Mouse (Mus musculus) cerebellum, adult 11 months (tissue): ENCODE data around the gene Gm42906.

Experiments
- DNase-seq: peaks from one replicate; pipeline ENCODE4 v3.0.0; 2022

Gm42906 gene

DNA sequence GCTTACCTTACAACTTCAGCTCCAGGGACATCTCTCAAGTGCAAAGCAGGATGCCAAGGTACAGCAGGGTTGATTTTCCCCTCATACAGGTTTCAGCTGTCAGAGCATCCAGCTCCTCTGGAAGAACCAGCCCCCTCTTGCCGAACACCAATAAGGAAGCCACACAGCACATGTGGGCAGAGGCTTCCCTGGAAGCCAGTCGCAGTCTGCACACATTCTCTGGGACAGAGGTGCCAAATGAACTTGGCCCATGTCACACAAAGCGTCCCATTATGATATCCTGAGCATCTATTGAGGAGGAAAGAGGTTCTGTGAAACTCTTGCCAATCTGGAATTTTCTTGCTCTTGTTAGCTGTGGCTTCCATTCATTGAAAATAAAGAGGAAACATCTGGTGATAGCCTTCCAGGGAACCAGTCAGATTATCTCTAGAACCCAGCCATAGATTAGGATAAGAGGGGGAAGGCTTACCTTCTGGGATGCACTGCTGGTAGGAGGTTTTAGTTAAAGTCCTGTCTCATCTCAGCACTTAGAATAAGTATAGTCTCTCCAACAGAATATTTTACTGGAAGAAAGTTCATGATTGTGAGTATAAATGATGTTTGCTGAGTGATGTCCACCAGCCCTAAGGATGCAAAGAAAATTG lies at the start of gene Gm42906:
Gm42906 (minus strand) TSS at position 51 of the 644 bp plus-strand sequence.
- DNase-seq, result no peak

DNA sequence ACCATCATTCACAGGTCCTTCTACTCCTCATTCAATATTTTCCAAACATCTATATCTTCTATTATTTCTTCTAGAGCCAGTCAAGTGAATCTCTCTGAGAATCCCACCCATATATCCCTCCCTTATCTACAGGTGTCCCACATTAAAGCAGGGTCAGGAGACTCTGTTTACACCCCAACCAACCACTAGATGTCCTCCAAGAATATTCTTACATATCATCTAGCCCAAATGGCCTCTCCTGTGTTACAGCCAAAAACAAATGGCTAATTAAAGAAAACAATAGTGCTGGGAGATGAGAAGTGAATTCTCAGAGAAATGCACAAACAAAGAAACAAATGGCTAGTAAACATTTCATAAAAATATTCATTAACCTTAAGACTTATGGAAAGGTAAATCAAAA lies 17.7 kb upstream of the Gm42906 start:
- no peak for DNase-seq

DNA sequence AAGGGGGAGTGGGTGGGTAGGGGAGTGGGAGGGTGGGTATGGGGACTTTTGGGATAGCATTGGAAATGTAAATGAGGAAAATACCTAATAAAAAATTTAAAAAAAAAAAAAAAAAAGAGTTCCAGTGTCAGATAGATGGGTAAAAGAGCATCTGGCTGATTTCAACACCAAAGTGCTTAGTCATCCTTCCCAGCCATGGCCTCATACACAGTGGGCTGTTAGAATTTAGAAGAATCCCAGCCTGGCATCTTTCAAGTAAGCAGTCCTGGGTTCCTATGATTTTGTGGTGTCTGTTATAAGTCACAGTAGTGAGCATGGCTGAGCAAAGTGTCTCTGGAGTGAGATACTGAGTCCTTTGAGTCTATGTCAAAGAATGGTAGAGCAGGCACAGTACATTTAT lies 7.1 kb upstream of the Gm42906 start:
- no peak for DNase-seq

DNA sequence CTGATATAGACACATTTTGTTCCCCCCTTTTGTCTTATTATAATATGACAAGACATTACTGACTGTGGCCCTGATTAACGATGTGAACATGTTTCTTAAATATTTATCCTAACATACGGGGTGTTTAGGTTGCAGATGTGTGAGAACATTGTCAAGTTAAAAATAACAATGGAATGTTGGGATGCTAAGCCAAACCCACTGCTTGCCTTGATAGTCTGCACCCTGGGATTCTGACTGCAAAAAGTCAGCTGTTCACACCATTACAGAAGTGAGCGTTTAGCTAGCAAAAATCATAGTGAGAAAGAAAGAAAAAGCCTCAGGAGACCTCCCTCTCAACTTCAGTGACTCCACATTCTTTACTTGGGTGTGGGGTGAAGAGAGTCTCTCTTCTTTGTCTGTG lies 1.5 kb downstream of the Gm42906 start:
- DNase-seq, result no peak

DNA sequence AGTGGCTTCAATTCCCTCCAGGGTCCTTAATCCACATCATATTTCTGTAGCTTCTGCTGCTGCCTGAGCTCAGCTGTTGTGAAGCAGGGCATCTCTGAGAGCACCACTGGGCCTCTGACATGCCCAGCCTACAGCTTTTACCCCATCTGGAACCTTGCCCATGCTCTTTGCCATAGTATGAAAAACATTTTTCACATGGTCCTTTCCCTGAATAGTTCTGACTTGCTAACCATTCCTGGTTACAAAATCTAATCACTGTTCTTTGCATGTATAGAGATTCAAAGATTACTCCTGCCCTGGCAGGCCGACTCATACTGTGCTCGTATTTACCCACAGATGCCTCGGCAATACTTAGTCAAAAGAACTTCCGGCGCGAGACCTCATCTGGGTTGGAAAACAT lies 5.3 kb downstream of the Gm42906 start:
- DNase-seq, result no peak

DNA sequence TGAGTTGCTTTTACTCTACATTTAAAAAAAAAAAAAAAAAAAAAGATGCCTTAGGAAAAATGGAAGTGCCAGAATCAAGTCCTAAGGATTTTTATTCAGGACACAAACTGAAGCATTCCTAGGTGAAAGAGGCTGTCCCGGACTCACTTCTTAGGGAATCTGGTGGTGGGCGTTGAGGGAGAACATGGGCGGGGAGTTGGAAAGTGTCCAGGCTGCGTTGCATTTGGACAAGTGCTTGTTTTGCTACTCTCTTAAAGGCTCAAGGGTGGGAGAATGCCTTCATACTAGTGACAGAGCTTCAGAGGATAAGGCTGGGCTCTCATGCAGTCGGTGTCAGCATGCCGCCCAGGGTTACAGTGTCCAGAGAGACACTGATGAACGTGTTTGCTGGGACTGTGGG lies 6.1 kb downstream of the Gm42906 start:
- no peak for DNase-seq

DNA sequence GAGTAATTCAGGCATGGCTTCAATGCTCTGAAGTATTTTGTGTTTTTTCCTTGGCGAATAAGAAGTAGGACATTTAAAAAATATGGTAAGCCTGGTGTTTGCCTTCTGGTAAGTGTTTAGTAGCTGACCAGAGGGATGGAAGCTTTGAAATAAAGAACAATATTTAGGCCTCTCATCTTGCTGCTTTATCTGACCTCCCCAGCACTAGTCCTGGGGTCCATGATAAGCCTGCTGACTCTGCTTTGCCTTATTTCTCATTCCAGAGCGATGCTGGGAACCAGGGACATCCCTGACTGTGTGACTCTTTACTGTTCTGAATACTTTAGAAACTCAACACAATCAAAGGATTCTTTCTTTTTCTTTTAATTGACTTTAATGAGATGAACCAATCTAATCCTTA lies 9.4 kb downstream of the Gm42906 start:
- no peak for DNase-seq

DNA sequence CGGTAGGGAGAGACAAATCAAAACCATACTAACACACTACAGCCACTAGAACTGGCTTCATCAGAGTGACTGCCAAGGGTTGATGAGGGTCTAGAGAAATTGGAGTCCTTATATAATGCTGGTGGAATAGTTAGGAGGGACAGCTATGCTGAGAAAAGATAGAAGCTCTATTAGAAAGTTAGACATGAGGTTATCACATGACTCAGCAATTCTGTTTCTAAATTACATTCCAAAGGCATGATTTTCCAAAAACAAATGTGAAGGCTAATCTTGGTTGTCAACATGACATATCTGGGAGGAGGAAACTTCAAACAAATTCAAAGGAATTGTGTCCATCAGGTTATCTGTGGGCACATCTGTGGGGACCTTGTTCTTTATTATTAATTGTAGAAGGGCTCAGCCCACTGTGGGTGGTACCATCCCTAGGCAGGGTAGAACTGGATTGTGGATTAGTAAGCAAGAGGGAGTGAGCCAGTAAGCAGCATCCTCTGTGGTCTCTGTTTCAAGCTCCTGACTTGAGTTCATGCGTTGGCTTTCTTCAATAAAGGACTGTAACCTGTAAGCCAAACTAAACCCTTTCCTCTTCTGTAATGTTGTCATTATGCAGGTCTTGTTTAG lies 10.4 kb downstream of the Gm42906 start:
- DNase-seq, result no peak

DNA sequence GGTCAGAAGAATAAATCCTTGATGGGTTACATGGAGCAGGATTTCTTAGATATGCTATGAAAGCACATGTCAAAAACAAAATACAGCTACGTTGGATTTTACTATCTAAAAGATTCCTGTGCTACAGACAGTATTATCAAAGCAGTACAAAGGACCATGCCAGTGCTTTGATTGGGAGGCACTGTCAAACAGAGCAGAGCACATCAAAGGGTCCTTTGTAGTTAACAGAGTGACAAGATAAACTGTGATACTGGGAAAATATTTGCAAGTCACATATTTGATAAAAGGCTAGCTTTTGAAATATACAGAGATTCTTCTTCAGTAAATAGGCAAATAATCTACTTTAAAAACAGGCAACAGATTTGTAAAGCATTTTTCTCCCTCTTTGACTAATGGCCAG lies 11.0 kb downstream of the Gm42906 start:
- no peak for DNase-seq

DNA sequence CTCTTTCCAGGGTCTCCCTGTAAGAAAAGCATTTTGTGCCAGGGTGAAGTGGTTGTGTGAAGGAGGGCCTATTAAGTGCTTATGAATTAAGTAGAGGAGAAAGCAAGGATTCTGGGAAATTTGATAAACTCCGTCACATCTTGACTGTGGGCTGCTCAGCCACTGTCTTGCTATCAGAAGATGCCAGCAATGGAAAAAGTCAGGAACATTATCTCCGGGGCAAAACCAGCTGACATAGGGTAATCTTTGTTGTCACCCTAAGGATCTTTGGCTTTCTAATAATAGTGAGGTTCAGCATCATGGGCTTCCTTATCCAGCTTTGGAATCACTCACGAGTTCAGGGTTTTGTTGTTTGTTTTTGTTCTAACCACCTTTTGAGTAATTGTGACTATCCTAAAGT lies 14.3 kb downstream of the Gm42906 start:
- DNase-seq, result no peak

DNA sequence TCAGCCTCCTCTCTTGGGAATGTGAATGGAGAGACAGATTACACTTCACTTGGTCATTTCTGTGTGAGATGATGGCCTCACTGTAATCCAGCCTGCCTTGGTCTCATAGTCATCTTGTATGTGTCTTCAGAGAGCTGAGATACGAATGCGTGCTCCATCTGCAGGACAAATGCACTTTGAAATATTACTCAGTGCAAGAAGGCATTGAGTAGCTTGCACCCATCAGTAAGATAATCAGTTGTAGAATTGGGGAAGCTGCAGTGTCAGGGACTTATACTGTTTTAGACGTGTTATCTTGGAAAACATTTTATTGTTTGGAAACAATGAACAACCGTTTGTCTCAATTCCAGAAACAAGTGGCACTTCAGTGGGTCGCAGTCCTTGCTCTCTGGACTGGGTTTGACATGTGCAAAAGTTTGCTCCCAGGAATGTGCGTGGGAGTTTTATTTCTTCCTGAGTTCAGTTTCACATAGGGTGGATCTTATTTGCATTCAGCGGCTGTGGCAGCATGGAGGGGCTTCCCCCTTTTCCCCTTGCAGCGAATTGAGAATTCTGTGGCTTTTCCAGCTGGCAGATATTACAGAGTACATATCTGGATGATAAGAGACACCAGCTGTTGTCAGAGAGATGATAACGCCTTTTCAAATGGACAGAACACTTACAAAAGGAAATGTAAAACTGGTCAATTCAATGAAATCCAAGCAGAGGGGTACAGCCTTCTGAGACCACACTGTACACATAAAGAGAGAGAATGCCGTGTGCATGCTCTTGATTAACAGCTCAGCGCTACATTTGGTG lies 15.1 kb downstream of the Gm42906 start:
- no peak for DNase-seq

DNA sequence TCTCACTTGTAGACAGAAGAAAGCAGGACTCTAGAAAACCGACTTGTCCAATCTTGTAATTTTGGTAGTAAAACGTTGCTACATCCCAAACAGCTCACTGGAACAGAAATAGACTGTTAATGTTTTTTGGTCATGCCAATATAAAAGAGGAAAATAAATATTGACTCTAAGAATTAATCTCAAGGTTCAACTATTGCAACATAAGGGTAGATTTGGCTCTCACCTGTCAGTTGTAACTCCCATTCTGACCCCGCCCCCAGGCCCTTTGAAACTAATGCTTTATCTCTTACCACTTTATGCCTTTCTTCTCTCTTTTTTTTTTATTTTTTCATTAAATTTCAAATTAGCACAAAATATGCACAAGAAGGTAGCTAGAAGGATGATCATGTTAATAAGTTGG lies 18.0 kb downstream of the Gm42906 start:
- DNase-seq, result no peak

DNA sequence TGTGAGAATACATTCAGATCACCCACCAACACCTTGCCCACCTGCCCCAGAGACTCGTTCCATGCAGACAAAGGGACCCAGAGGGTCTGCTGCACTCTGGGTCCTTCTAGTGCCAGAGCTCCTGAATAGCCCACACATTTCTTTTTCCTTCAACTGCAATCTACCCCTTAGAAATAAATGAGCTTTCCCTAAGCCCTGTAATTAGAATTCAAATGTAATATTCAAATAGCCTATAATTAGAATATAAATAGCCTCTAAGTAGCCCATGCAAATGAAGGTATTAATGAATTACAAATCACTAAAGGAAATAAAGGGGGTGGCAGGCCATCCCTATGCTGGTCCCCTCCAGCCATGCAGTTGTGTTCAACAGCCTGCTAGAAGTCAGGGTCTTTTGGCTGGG lies 18.7 kb downstream of the Gm42906 start:
- DNase-seq, result no peak

DNA sequence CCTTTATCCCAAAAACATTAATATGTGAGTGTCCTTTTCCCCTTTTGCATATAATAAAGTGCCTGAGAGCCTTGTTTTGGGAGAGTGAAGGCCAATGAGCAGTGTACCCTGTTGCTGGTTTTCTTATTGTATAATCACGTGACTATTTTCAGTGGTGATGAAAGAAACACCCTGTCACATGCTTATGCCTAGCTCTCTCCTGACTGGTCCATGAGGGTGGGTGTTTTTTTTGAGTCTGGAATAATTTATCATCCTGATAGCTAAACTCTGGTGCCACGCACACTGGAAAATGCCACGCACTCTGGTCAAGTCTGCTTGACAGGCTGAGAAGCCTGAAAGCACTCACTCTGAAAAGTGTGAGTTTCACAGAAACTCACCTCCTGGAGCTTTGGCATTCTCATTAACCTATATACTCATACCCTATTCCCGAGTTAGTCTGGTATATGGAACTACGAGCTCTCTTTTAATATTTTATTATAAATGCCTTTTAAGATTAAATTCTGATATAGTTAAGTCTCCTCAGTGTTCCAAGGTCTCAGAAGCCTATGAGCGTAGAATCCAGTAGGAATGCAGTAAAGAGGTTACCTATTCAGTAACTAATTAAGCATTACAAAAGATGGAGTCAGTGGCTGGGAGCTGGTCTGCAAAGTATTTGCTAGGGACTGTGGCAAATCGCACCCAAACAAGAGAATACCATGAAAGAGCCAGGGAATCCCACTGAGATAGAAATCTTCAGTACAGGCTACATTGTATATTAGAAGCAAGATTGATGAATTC lies 19.7 kb downstream of the Gm42906 start:
- no peak for DNase-seq

DNA sequence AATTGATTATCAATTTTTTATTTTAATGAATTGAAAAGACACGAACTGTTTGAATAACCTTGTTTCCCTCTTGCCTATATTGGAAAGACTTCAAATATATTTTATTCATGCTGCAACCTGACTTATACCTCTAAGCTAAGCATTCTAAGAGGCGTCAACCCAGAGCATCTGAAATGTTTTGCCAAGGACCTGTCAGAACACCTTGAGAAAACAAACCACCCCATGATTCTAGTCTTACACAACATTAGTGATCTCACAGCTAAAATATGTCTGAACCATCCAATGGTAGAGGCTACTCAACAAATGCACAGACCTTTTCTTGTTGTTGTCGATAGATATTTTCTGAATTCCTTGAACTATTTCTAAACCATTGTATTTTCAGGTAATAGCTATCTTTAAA lies 20.5 kb downstream of the Gm42906 start:
- DNase-seq, result no peak

DNA sequence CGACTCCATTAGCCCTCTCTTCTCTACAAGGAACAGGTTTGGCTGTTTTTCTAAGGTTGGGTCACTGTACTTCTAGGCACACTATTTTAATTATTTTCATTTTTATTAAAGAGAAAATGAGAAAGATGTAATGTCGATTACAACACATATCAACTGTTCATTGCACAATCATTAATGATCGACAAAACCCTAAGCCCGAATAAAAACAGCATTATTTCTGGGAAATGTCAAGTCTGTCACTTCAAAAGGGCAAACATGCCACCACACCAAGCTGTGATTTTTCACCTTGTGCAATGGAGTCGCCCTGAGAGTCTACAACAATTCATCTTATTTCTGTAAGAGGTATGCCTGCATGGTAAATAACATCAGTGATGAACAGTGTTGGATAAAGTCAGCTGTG lies 21.7 kb downstream of the Gm42906 start:
- DNase-seq, result no peak

DNA sequence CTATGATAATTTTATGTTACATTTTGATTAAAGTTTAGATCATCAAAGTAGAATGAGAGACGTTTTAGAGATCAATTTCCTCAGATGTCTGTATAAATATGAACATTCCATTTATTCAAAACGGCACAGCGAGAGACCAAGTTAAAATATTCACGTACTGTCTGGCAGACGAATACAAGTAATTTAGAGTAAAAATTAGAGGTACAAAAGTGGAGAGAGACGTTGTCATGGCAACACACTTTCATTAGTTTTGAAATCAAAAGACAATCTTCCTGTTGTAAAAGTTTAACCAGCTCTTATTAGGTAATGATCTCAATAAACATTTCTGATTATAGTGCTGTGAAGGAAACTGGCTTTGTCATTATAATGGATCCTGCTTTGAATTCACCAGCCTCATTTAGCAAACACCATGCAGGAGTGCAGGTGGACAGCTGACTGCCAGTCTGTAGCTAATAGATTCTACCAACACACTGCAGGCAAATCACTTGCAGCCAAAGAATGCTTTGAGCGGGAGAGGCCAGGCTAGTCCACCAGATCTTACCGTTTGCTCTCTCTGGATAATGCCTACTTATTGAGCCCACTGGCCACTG lies 22.6 kb downstream of the Gm42906 start:
- no peak for DNase-seq

DNA sequence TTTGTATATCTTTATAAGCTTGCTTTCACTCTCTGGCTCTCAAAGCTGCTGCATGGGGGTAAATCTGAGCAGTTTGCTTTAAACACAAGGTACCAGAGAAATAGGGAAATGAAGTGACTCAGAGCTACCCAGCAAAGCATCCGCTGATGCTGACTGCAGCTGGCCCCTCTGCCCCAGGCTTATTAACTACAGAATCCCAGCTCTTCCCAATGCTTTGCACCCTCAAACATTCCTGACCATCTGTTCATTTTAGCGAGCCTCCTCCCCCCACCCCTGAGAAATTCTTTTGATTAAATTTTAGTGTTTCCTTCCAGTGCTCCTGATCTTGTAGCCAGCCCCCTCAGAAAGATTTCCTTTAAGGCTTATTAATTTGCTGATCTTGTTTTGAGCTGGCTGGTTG lies 24.4 kb downstream of the Gm42906 start:
- no peak for DNase-seq

DNA sequence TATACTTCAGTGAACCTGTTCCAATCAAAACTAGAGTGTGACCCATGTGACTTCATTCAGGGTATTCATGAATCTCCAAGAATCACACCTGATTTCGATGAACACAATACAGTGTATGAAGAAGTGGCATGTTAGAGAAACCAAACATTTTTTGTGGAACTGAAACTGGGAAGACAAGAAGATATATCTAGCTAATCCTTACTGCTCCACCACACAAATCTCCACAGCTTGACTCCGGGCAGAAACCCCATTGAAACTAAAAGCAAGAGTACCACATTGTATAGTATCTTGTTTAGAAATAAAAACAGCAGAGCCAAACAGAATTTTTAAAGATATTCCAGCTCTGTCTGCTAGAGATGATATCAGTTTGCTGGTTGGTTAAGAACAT lies 27.4 kb downstream of the Gm42906 start:
- no peak for DNase-seq

DNA sequence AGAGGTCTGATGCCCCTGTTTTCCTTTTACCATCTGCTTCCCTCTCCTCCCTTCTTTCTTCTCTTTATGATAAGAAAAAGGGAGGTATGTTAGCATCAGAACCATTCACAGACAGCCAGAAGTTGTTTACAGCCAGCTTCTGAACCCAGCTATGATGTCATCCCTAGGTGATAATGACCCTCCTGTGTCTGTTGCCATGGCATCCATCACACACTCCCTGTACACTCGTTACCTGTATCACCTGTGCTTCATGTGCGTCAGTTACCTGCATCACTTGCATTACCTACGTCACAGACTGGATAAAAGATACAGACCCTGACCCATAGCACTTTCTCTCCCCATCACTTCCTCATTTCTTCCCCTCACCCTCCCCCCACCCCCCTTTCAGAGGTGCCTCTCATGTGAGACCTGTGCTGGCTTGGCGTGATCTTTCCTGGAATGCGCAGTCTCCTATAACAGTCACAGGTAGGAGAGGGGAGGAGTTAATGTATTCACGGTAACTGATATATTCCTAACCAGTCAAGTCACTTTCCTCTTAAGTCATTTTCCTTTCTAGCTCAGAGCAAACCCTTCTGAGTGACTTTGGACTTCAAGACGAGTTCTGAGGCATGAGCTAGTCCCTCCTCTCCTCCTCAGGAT lies 27.9 kb downstream of the Gm42906 start:
- no peak for DNase-seq

DNA sequence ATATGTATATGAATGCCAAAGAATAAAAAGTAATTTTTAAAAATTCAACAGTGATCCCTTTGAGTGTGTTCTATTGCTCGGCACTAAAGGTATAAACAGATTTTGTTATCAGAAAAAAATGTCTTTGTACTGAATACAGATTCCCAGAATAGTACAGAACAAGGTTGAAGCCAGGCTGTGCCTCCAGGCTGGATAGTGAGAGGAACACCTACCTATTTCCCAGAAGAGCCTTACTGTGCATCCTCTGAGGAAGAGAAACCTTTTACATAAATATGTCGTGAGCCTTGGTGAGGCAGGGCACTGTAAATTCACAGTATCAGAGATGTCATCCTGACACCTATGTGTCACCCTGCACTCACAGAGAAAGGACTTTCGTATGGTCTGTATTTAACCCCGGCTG lies 31.8 kb downstream of the Gm42906 start:
- DNase-seq, result no peak

DNA sequence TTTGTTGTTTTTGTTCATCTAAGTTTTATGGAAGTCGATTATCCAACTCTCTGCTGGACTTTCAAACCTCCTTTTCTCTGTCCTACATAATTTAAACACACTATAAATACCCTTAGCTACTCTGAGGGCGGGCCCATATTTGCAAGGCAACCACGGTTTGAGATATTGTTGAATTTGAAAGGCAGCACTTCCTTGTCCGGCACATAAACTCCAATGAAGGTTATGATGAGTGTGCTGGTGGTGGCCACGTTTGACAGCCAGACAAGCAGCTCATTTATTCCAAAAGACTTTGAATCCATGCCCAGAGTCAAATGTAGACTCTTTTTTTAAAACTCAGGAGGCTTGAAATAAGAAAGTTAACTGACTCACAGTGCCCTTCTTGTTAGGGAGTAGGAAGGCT lies 33.3 kb downstream of the Gm42906 start:
- no peak for DNase-seq
